Mouse (Mus musculus) adrenal gland, postnatal 36 days (tissue): Measurements from ENCODE around the gene Nr1i2. TPM values are rescaled to one million over a fixed set of nuclear protein-coding genes. Genes with fewer than 3 reads are reported as not detected.
"Not testable (repeated sequence)": the region's sequence is repeated elsewhere in the genome, so short reads cannot be mapped to it uniquely, and the experiment has no call there.

Experiments used
- DNase-seq, 2 experiments: peaks; one replicate each; pipeline ENCODE4 v3.0.0; 2021; ENCODE audit warnings: mixed read lengths in 1 of 2
- long read RNA-seq, 2 experiments: library from polyadenylated mRNA; stranded (forward); transcript quantifications; one replicate each; pipeline ENCODE4 v2.0.0; 2021; ENCODE audit warnings: borderline sequencing depth in 2 of 2
- total RNA-seq, 2 experiments: library from RNA; stranded (reverse); gene quantifications; 2 replicates each; pipeline ENCODE4 v1.2.3; 2021

The Nr1i2 gene
- total RNA-seq = not detected
- long read RNA-seq, experiment 1 = 0 reads
- long read RNA-seq, experiment 2 = 0 reads

DNA sequence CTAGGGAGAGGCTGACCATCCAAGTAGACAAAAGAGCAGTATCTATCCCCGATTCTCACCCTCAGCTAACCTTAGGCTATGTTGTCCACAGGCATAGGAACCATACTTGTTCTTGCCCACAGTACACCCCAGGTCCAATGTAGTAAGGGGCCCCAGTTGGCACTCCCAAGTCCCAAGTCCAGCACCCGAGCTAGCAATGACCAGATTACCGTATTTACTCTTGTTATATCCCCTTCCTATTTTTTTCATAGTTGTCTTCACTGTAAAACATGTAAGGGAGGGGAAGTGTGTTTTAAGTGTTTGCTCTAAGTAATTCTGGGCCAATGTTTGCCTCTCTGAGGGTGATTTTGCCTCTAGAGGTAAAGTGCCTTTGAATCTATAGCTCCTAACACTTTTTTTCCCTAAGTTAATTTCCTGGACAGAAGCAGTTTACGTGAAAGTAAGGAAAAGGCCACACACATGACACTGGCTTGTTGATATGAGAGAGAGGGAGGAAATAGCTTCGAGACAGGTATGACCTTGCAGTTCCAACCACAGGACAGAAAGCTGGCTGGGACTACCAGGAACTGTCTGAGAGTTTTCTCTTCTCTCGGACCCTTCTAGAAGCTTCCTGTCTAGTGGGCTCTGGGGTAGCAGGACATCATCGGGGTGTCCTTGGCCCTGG lies at the start of gene Nr1i2:
Gene Nr1i2, minus strand, starts transcription at position 140 of the 664 bp plus-strand sequence.
- DNase-seq = peak in 1 of 2 experiments; percentile 7

DNA sequence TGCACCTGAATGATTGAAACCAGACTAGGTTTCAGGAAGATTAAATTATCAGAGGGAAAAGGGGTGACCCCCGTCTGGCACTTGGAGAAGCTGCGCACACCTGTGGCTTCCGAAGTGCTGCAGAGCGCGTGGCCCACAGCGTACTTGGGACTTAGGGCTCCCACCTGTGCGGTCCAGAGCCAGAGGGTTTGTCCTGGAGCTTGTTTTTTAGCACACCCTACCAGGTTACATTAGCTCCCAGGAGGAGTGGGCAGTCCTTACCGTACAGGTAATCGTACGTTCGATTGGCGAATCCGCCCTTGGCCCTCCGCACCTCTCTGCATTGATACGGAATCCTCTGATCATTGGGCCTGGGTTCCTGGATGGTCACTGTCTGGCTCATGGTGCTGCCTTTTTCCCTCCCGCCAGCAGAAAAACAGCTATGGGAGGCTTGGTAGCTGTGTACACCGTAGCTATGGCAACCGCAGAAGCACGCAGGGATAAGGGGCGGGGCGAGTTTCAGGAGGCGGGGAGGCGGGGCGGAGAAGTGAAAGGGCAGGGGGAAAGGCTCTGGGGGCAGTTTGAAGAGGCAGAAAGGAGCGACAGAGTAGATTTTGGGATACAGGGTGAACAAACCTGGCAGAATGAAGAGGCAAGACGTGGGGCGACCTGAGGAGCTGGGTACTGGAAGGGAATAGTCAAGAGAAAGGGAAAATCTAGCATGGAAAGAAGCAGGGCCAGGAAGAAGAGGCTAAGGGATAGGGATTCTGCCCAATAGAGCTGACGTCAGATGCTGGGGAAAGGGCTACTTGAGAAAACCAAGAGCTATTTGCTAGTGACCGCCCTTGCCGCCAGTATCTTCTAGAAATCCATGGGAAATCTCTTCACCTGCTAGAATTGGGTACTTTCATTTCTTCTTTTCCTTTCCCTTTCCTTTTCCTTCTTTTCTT lies 47.0 kb upstream of the Nr1i2 start, which contains the start of gene Maats1:
Gene Maats1, minus strand, starts transcription at position 748 of the 929 bp plus-strand sequence.
- DNase-seq = peak; percentile 85 to 88

DNA sequence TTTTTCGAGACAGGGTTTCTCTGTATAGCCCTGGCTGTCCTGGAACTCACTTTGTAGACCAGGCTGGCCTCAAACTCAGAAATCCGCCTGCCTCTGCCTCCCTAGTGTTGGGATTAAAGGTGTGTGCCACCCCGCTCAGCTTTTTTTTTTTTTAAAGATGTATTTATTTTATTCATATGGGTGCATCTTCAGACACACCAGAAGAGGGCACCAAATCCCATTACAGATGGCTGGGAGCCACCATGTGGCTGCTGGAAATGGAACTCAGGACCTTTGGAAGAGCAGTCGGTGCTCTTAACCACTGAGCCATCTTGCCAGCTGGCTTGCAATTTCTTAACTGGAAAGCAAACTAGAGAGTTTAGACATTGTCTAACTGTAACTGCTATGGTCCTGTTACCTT lies 43.5 kb upstream of the Nr1i2 start:
- DNase-seq = not testable (repeated sequence)

GRCm38 (mm10) chr16:38334431-38334830 lies 39.8 kb upstream of the Nr1i2 start:
- no peak for DNase-seq

- no peak for DNase-seq
Observed at GRCm38 (mm10) chr16:38329340-38329739, 34.7 kb upstream of the Nr1i2 start.

GRCm38 (mm10) chr16:38326778-38327397 lies 32.3 kb upstream of the Nr1i2 start:
- no peak for DNase-seq

DNA sequence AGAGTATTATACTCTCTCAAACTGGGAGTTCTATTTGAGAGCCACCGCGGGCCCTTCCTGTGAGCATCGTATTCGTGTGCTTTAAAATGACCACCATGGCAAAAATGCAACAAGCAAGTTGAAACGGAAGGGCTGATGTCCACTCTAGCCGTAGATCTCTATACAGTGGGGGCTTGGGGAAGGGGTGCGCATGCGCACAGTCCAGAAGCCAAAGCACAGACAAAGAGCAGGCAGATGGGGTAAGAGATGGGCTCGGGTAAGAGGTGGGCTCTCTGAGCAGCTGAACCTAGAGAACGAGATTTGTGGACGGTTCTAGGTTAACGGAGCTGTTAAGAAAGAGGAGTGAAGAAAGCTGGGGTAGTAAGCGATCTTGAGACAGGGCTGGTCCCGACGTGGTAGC lies 29.7 kb upstream of the Nr1i2 start:
- DNase-seq = no peak

- peak; percentile 41 to 69 for DNase-seq
Observed at GRCm38 (mm10) chr16:38321452-38321935, 26.9 kb upstream of the Nr1i2 start.

DNA sequence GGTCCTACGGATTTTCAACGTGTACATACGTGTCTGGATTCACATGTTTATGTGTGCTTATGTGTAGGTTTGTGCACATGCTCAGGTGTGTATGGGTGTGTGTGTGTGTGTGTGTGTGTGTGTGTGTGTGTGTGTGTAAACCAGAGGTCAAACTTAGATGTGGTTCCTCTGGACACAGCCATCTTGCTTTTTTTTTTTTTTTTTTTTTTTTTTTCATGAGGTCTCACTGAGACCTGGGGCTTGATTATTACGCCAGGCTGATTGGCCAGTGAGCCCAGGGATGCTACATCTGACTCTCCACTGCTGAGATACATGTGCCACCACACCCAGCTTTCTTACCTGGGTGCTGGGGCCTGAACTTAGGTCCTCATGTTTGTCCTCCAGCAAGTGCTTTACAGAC lies 24.5 kb upstream of the Nr1i2 start:
- DNase-seq = no peak

DNA sequence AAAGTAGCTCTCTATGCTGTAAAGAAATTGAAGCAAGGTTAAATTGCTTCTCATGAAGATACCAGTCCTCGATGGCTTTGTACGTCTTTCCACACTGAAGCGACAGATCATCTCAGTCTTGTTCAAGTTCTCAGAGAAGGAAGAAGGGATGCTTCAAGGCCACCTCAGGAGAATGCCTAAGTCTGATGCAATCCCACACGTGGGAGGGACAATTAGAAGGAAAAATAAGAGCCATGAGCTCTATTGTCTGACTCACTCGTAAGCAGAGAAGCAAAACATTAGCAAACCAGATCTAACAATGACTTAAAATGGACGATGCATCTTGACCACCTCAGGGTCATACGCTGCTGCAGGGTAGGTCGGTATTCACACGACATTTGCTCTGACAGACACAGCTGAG lies 23.9 kb upstream of the Nr1i2 start:
- no peak for DNase-seq

DNA sequence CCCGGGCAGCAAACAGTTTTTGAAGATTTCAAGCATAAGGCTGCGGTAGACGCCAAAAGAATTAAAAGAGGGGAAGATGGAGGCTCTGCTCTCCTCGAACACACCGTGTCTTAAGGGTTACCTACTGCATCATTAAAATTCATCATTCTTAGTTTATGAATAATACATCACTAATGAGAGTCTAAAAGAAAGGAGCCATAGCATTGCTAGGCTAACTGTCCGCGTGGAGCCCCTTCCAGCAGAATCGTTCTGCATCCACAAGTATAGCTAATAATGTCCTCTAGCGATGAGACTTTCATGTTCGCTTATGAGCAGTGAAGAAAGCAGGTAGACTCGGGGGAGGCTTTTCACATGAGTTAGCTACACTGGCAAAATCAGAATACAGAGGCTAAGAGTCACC lies 13.6 kb upstream of the Nr1i2 start:
- no peak for DNase-seq

- DNase-seq = no peak
Observed at GRCm38 (mm10) chr16:38307651-38308050, 13.0 kb upstream of the Nr1i2 start.

- DNase-seq = no peak
Observed at GRCm38 (mm10) chr16:38307221-38307605, 12.6 kb upstream of the Nr1i2 start.

GRCm38 (mm10) chr16:38306571-38307220 lies 12.1 kb upstream of the Nr1i2 start:
- DNase-seq = peak; percentile 30 to 42

GRCm38 (mm10) chr16:38304460-38305194 lies 10.0 kb upstream of the Nr1i2 start:
- DNase-seq = peak; percentile 64 to 78

- no peak for DNase-seq
Observed at GRCm38 (mm10) chr16:38302367-38302766, 7.7 kb upstream of the Nr1i2 start.

- no peak for DNase-seq
Observed at GRCm38 (mm10) chr16:38298410-38298809, 3.8 kb upstream of the Nr1i2 start.

DNA sequence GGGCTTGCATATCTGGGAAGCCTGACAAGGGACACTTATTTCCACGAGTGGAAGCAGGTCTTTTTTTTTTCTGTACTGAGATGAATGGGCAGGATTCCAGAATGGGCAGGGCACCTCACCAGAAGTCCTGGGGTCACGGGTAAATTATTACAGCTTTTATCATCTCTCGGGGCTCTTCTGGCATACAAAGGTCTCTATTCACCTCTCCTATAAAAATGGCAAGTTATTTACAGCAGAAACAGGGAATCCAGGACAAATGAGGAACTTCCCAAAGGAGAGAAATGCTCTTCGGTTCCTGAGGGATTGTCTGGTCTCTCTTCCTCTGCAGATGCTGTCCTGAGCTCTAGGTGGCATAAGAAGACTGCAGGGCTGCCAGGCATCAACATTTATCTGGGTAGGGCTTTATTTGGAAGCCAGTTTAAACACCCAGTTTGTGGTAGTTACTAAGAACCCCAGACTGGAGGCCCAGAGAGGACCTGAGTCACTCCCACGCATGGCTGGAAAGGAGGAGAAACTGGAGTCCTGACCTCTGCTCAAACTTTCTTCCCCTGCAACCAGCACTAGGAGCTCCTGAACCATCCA lies 816 bp upstream of the Nr1i2 start:
- peak in 1 of 2 experiments; percentile 46 for DNase-seq

GRCm38 (mm10) chr16:38290151-38290550 lies 4.5 kb downstream of the Nr1i2 start:
- DNase-seq = peak; percentile 69 to 70

- DNase-seq = no peak
Observed at GRCm38 (mm10) chr16:38288851-38289250, 5.8 kb downstream of the Nr1i2 start.

- no peak for DNase-seq
Observed at GRCm38 (mm10) chr16:38287762-38288161, 6.9 kb downstream of the Nr1i2 start.
